Mouse (Mus musculus) lung, postnatal 10 days (tissue): Measurements from ENCODE around the gene Gadd45g.
A peak's percentile ranks its signal among the peaks of the same experiment; 100 is the strongest.

Experiments
- DNase-seq: peaks from one replicate; pipeline ENCODE4 v3.0.0; 2021

Gadd45g gene

DNA sequence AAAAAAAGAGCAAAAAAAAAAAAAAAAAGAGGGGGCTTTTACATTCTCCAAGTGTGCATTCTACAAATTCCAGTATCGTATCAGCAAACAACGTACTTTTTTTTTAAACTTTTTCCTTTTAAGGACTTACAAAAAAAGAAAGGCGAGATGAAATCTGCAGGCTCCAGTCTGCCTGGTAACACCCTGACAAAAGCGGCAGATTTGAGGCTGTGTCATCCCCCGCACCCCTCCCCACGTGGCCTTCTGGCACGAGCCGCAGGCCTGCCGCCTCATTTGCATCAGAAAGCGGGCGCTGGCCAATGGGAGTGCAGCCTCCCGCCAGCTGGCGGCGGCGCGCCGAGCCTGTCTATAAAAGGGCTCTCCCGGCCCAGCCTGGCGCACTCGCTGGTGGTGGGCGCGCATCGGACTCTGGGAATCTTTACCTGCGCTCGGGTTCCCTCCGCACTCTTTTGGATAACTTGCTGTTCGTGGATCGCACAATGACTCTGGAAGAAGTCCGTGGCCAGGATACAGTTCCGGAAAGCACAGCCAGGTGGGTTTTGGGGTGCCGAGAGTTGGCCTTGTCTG lies at the start of gene Gadd45g:
Gene Gadd45g (plus strand): TSS at position 378 of the 567 bp plus-strand sequence.
- DNase-seq: peak; percentile 97

DNA sequence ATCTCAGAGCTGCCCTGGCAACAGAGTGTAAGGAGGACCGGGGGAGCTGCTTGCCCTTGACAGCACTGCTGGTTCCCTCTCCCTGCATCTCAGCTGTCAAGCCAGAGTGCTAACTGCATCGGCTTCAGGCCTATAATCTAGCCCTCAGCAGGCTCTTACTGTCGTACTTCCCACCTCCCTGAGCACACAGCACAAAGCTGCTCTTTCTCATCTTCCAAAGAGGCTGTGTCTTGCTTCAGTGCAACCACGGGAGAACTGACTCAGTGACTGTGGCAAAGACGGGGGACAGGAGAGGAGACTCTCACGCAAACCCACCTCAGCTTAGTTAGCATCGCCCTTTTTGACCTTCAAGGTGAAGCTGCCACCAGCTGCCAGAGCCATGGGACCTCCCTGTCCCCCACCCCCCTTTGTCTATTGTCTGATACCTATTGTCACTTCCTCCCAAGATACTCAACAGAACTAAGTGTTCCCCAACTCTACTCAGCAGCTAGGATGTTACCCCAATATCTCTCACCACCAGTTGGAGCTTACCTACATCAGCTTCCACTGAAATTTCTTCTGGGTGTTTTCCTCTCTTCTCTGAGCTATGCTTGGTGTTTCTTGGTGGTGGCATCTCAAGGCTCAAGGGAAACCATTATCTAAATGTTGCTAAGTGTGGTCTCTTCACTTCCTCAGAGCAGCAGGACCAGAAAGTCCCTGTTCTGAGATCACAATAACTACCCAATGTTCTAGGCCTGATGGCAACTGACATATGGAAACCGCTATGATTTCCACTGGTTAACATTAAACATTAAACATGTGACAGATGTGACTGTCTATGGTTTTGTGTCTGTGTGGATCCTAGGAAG lies 48.4 kb upstream of the Gadd45g start:
- no peak for DNase-seq

DNA sequence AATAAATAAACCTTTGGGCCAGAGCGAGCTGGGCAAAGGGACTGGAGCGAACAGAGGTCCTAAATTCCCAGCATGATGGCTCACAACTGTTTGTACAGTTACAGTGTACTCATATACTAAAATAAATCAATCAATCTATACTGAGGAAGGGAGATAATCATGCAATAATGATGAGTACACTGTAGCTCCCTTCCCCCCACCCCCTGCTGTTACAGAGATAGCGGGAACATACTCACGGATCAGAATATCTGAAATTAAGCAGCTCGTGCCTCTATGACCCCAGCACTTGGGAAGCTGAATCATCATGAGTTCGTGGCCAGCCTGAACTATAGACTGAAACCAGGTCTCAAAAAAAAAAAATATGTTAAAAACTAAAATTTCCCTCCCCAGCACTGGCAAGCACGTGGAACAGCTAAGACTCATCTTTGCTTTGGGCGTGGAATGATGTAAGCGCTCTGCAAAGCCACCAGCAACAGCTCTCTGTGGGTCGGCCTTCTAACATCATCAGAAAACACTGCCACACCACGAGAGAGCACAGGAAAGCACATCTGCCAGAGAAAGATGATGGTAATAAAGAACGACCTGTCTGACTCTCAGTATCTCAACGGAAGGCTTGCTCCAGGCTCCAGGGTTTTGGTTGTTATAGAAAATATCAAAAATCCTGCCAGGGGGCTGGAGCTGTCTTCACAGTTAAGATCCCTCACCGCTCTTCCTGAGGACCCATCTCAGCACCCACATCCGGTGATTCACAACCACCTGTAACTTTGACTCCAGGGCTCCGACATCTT lies 46.5 kb upstream of the Gadd45g start:
- DNase-seq: no peak

DNA sequence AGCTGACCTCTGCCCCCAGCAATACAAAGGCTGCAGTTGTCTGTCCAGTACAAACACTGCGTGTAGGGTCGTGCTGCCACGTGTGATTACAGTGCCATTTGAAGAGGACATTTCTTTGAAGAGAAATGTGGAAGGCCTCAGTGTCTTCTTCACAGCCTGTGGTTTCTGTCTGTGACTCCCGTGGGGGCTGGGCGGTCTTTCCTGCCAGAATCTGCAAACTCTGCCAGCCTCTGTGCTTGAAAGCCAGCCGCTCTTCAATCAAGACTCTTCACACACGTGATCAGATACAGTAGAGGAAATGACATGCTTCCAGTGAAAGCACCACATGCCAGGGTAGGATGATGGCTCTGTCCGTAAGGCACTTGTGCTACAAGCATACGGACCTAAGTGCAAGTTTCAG lies 45.6 kb upstream of the Gadd45g start:
- DNase-seq: peak; percentile 47

DNA sequence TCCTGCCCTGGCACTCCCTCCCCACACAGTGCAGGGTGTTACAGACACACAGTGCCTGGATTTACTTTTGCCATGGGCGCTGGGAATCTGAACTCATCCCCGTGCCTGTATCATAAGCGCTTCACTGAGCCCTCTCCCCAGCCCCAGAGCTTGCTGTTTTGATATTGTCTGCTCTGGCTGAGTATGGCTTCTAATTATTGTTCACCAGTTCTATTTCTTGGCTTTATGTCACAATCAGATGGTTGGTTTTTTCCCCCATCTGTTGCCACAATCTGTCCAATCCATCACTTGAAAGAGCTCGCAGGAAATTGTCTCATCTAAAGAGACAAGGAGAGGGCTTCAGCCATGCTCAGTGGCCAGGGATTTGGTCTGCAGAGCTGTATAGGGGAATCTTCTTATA lies 40.8 kb upstream of the Gadd45g start:
- DNase-seq: no peak

DNA sequence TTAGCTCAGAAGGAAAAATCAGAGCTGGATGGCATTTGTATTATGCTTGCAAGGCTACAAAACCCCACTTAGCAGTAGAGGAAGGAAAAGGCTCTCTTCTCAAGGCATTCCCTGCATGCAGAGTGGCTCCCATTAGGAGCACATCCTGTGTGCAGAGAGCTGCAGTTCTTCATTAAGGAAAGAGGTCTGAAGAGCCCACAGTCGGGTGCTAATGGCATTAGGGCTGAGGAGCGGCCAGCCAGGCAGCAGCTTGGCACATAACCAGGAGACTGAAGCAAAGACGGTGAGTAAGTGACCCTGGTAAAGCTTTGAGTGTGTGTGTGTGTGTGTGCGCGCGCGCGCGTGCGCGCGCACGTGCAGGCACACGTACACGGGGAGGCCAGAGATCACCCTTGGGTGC lies 40.3 kb upstream of the Gadd45g start:
- DNase-seq: no peak

DNA sequence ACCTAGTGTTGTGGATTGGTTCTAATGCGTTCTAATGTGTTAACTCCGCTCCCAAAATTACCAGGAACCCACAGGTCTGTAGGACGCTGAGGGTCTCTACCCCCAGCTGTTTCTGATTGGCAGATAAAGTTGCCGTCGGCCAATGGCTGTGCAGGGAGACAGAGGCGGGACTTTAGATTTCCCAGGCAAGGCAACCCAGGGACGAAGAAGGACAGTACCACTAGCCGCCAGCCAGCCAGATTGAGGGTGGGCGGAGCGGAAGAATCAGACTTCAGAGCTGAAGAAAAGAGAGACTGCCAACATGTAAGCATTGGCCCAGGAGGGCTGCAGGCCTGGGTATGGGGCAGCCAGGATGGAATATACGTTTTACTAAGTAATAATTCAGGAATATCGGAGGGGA lies 38.3 kb upstream of the Gadd45g start:
- DNase-seq: no peak

DNA sequence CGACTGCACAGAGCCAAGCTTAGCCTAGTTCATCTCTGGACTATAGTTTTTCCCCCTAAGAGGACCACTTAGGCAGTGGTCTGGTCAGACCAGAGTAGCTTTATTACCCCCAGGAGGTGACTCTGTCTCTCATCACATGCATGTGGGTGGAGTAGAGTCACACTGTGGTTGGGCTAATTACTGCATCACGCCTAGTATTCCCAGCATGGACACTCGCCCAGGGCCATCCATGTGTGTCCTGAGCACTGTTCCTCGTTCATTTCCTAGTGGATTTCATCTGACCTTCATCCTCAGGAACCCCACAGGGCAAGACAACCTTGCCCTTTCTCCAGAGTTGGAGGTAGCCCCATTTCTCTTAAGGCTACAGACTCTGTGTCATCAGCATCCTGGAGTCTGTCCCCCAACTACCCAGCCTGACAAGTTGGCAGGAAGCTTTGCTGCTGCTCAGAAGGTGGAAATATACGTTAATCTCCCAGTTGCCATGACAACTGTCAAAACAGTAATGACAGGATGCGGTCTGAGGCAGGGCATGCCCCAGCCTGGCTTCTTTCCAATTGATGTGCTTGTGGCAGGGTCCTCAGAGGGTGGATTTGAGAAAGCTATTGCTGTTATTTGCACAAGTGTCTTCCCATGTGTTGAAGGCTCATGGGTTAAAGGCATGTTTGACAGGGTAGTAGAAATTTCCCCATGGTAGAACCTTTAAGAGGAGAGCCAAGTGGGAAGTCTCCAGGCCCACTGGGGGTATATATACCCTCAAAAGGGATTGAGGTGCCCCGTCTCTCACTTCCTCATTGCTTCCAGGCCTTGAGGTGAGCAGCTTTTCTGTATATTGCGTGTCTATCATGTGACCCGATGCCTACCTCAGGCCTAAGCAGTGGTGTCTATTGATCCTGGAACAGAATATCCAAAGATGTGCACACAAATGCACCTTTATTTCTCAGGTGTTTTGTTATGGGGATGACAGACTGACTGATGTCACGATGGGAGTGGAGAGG lies 32.6 kb upstream of the Gadd45g start:
- DNase-seq: peak; percentile 70

DNA sequence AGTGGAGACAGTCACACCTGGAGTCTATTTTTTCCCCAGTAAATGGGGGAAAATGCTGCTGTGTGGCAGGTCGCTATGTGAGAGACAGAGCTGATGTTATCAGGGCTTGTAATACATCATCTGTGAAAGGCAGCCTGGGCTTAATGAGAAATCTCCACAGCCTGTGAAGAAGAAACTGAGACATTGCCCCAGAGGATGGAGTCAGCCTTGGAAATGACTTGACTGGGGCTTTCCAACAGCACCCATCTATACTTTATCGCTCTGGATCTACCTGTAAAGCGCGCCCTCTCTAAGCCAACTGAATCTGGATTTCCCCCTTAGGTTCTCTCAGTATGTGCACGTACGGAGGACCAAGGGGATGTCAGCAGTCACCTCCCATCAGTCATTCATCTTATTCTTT lies 31.8 kb upstream of the Gadd45g start:
- DNase-seq: no peak

DNA sequence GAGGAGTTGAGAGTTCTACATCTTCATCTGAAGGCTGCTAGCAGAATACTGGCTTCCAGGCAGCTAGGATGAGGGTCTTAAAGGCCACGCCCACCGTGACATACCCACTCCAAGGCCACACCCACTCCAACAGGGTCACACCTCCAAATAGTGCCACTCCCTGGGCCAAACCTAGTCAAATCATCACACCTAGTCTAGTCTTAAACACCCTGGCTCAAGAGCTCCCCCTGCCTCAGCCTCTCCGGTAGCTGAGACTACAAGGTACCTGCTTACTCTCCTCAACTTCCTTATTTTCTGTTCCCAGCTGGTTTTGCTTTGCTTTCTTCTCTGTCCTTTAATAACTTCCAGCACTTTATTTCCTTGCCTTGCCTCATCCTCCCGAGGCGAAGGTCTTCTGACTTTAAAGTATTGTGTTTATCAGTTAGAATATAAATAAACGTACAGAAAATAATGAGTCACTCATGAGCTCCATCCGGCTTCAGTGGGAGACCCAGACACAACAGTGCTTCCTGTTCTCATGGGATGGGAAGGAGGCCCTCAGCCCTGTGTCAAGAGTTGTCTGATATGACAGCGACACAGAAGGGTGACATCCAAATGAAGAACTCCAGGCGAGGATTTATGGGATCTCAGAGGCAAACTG lies 30.5 kb upstream of the Gadd45g start:
- peak; percentile 49 for DNase-seq

DNA sequence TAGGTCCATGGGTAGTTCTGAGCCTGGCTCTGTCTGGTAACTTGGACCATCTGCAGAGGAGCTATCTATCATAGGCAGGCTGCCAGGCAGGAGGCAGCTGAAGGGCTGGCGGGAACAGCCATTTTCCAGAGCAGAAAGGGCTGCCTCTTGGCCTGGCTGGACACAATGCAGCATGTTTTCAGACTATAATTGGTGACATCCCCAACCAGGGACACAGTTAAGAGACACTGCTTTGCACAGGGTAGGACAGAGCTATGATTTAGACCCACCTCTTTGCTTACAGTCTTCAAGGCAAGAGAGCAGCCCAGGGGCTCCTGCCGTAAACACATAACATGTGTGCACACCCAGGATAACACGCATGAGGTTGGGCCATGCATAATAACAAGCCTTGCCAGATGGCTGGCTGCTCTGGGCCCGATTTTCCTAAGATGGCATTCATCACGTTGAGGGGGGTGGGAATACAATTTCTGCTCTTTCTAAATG lies 29.9 kb upstream of the Gadd45g start:
- peak; percentile 56 for DNase-seq

DNA sequence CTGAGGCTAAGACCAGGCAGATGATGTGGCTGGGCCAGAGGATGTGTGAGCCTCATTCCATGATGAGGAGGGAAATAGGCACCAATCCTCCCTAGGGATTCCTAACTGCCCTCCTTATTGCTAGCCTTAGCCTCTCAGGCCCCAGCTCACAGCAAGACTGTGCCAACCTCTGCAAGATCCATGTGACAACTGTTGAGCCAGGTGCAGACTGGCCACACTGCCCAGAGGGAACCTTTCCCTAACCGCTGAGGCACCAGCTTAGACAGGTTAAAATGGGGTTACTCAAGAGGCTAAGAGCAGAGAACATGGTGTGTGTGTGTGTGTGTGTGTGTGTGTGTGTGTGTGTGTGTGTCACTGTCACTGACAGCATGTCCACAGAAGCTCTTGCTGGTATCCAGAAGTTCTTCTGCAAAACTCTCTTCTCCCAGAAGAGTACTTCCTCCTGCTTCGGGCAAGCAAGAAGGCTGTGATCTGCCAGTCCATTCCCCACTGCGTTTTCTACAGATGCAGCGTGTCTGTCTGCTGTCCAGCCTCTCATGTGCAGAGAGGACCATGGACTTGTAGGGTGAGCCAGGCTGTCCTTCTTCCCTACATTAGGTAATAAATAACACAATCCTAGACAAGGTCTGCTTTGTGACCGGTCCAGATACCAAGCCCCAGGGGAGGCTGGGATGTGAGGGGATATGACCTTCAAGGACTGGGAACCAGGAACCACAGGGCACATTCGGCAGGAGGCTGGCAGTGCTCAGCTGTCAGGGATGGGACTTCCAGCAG lies 28.1 kb upstream of the Gadd45g start:
- DNase-seq: no peak

DNA sequence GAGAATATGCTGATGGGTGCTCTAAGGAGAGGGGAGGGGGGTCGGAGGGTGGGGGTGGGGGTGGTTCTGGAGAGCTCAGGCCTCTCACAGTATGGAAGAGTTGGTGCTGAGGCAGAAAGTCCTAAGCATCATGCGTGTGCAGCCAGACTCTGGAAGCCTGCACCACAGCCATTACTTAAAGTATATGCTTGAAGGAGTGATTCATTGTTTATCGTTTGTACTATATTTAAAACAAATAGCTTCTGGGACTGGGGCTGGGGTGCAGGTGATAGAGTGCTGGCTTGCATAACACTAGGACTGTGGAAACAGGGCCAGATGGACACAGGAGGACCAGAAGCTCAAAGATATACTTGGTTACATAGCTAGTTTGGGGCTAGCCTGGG lies 27.5 kb upstream of the Gadd45g start:
- no peak for DNase-seq

DNA sequence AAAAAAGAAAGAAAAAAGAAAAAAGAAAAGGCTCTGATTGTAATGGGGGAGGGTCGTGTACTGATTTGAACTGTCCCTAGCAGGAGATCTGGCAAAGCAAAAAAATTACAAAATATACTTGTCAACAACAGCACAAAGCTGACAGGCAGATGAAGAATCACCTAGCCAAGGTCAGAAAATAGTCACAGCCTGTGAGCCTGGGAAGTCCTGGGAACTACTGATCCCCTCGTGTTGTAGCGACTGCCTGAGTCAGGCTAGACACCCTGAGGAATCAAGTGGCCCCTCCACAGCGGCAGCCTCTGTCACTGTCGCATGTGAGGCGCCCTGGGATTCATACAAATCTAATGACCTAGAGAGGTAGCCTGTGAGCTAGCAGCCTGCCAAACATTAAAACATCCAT lies 27.1 kb upstream of the Gadd45g start:
- no peak for DNase-seq

DNA sequence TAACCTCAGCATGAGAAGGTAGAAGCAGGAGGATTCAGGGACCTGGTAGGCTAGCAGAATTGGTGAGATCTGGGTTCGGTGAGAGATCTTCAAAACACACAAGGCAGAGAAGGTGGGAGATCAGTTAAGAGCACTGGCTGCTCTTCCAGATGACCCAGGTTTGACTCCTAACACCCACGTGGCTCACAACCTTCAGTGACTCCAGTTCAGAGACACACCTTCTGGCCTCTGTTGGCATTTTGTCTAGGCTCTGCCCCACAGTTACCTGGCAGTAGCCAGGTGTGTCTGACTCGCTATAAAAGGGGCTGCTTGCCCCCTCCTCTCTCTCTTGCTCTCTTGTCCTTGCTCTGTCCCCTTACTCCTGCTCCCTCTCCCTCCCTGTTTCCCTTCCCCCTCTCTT lies 24.5 kb upstream of the Gadd45g start:
- no peak for DNase-seq

DNA sequence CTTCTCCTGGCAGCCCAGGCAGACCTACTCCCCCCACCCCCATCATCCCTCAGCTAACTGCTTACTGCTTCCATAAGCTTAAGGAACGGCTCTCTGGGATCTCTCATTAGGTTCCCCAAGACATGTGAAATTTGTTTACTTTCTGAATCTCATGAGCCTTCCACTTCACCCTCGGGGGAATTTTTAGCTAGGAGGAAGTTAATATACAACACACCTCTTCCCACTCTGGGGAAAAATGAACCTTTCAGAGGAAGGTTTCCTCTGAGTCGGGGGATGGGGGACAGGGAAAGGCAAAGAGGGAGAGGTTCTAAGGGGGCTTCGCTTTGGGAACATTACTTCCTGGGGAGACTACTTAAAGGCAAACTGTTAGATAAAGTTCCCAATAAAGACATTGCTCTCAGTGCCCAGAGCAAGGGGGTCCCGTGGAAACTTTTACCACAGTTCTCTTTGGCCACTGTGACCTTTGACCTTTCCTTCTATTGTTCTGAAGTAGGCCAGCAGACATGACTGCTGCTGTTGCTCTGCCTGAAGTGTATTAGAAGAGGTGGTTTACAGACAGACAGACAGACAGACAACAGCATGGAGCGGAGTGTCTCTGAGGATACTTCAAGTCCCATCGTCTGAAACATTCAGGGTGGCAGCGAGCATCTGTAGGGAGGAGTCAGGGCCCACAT lies 22.5 kb upstream of the Gadd45g start:
- DNase-seq: no peak

DNA sequence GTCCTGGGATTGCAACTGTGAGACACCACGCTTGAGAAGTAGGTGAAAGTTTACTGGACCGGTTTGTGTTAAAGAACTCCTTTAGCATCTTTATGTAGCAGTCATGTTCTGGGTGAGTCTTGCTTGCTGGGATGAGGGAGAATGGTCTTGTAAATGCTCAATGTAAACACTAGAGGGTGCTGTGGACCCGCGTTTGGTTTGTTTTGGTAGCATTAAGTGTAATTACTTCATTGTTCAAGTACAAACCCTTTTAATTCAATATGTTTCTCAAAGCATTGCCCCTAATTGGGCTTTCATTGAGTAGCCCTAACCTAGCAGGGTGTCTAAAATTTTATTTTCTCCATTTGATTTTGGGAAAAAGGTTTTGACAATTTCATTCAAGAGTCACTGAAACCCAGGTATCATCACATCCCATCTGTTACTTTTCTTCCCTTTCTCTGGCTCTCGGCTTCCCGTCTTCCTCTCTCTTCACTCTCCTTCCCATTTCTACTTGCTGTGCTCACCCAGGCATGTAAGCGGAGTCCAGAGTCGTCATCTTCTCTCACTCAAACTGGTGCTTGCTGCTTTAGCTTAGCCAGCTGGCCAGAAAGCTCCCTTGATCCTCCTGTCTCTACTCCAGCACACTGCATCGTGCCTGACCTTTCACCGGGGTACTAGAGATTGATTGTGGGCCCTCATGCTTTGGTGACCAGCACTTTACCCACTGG lies 15.6 kb upstream of the Gadd45g start:
- peak; percentile 55 for DNase-seq

DNA sequence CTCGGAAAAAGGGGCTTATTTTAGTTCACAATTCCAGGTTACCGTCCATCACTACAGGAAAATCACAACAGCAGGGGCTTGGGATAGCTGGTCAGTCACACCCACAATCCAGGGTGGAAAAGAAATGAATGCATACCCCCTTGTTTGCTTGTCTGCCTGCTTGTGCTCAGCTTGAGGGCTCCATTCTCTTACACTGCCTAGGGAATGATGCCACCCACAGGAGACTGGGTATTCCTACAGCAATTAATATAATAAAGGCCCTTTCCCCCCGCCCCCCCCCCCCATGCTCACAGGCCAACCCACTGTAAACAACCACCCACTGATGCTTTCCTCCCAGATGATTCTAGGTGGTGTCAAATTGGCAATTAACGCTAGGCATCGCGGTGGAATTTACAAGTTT lies 14.0 kb upstream of the Gadd45g start:
- no peak for DNase-seq

DNA sequence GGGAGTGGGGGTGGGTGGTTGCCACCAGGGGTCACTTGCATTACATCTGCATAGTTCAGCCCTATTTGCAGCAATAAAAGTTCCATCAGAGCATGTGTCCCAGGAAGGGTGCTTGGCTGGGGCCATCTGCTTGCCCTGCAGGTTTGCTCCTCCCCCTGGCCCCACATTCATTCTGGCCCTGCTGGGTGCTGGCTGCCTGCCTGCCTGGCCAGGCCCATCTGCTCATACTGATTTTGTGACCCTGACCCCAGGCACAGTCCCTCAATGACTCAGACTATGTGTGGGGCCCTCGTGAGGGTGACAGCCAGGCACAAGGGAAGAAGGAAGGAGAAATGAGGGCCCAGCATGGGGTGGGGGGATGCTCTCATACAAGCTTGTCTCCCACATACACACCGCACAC lies 12.9 kb upstream of the Gadd45g start:
- DNase-seq: peak; percentile 36

DNA sequence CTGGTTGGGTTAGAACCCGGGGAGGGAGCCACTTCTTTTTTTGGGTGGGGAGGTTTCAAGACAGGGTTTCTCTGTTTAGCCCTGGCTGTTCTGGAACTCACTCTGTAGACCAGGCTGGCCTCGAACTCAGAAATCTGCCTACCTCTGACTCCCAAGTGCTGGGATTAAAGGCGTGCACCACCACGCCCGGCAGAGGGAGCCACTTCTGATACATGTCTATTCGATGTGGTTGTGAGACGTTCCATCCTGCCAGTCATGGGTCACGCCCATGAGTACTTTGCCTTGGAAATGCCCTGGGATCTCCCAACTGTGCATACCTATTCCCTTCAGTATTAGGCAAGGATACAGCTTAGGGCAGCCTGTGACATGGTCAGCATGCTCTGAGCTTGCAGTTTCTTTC lies 12.5 kb upstream of the Gadd45g start:
- peak; percentile 36 for DNase-seq
